Mouse (Mus musculus) embryonic facial prominence, embryonic 13.5 days (tissue): ENCODE results near the gene Rasa3. TPM values are rescaled to one million over a fixed set of nuclear protein-coding genes. Genes with fewer than 3 reads are reported as not detected.

Source experiments
- ATAC-seq: fragments of 200-750 bp; cut with Nextera tagmentation; 2 replicates; pipeline ENCODE4 v1.8.0; 2017; ENCODE audit warnings: low read depth; ENCODE audit not compliant: insufficient number of reproducible peaks, insufficient read depth, low FRiP score, low TSS enrichment
- H3K27ac ChIP-seq: fragments of 300-500 bp; sonication (generic); 2 replicates; pipeline ENCODE4 v1.5.1; 2015; ENCODE audit warnings: moderate library complexity, mild to moderate bottlenecking, inconsistent platforms
- H3K27me3 ChIP-seq: fragments of 300-500 bp; sonication (generic); 2 replicates; pipeline ENCODE4 v1.6.1; 2015; ENCODE audit warnings: mild to moderate bottlenecking, inconsistent platforms
- H3K36me3 ChIP-seq: fragments of 300-500 bp; sonication (generic); 2 replicates; pipeline ENCODE4 v1.6.1; 2015; ENCODE audit warnings: mild to moderate bottlenecking, inconsistent platforms
- H3K4me1 ChIP-seq: fragments of 300-500 bp; sonication (generic); 2 replicates; pipeline ENCODE4 v1.6.1; 2015; ENCODE audit warnings: inconsistent platforms
- H3K4me2 ChIP-seq: fragments of 300-500 bp; sonication (generic); 2 replicates; pipeline ENCODE4 v1.6.1; 2015; ENCODE audit warnings: moderate library complexity, mild to moderate bottlenecking, inconsistent platforms
- H3K4me3 ChIP-seq: fragments of 300-500 bp; sonication (generic); 2 replicates; pipeline ENCODE4 v1.5.1; 2015; ENCODE audit warnings: mild to moderate bottlenecking, inconsistent platforms
- H3K9ac ChIP-seq: fragments of 300-500 bp; sonication (generic); 2 replicates; pipeline ENCODE4 v1.6.1; 2015; ENCODE audit warnings: mild to moderate bottlenecking, inconsistent platforms
- H3K9me3 ChIP-seq: fragments of 300-500 bp; sonication (generic); 2 replicates; pipeline ENCODE4 v1.6.1; 2016; ENCODE audit warnings: inconsistent platforms
- WGBS: fragments of 180-500 bp; shearing (Covaris S2); methylation state at CpG from one replicate; pipeline ENCODE4 v1.1.7; 2015; ENCODE audit warnings: mixed read lengths; 5-methylcytosine and 5-hydroxymethylcytosine counted together
- polyA plus RNA-seq: library from polyadenylated mRNA; unstranded; fragments of >200 nt; fragmentation: Nextera tagmentation; extraction: Ambion mirVana; gene quantifications from 2 replicates; pipeline ENCODE4 v1.2.1, GENCODE M21; 2015

Gene Rasa3
- polyA plus RNA-seq, 1 experiment from 2014 or later, result 25.5 TPM

GRCm38 (mm10) chr8:13684131-13684530 is 6.7 kb upstream of the Rasa3 start:
- Histone ChIP-seq H3K9ac (no peak overlapping the region), H3K9me3 (0 out of 2 replicates have a peak, but pooled peaks cover 4% of the 10 kb centered on the region), H3K4me1 (peaks cover 9% of the 10 kb centered on the region; the same call in 1 of the 2 replicates), H3K27me3 (peaks cover 15% of the 10 kb centered on the region), H3K27ac (no peak overlapping the region), H3K4me3 (no peak overlapping the region), H3K36me3 (no peaks in the 10 kb centered on the region), H3K4me2 (no peak overlapping the region)
- 40% methylated on average over 7 of the region's 7 CpGs for WGBS
- no peak for ATAC-seq

- WGBS, result 48% methylated on average over 8 of the region's 8 CpGs
- Histone ChIP-seq H3K27me3 (peaks cover 27% of the 10 kb centered on the region), H3K4me1 (peaks cover 26% of the 10 kb centered on the region), H3K36me3 (no peaks in the 10 kb centered on the region), H3K4me3 (peak overlapping the region; percentile 82), H3K9me3 (no peaks in the 10 kb centered on the region), H3K27ac (no peak overlapping the region), H3K9ac (0 out of 2 replicates have a peak overlapping the region, but pooled peaks have one; percentile 82), H3K4me2 (peak overlapping the region; percentile 85)
- no peak for ATAC-seq
Measured at GRCm38 (mm10) chr8:13678182-13678581, 779 bp upstream of the Rasa3 start.

GRCm38 (mm10) chr8:13676701-13677412 is 546 bp downstream of the Rasa3 start:
- peak overlapping the region; percentile 73 for H3K27ac ChIP-seq
- H3K4me1 ChIP-seq, result peaks cover 28% of the 10 kb centered on the region
- peaks cover 27% of the 10 kb centered on the region for H3K27me3 ChIP-seq
- no peaks in the 10 kb centered on the region for H3K36me3 ChIP-seq
- WGBS, result under 1% methylated on average over 46 of the region's 47 CpGs
- H3K9me3 ChIP-seq, result no peaks in the 10 kb centered on the region
- H3K4me3 ChIP-seq, result peak overlapping the region; percentile 82
- H3K9ac ChIP-seq, result peak overlapping the region; percentile 82
- H3K4me2 ChIP-seq, result peak overlapping the region; percentile 85
- ATAC-seq, result peak; percentile 34

DNA sequence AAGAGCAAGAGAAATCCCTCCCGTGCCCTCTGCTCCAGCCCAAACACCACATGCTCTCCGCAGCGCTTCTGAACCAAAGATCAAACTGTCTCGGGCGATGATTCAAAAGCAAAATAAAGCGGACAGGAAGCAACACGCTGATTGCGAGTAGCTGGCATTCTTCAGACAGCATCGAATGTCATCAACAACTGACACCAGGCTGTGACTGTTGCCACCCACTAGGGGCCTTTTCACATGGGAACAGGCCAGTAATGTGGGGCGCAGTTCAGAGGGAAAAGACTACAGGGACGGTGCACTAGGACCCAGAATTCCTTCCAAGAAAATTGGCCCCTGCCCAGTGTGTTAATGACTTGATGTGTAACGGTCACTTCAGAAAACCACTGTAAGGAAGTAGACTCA is 1.1 kb downstream of the Rasa3 start:
- H3K27ac ChIP-seq, result peak overlapping the region; percentile 17; the same call in 1 of the 2 replicates
- H3K9ac ChIP-seq, result peak overlapping the region; percentile 82
- 1% methylated on average over 12 of the region's 12 CpGs for WGBS
- H3K36me3 ChIP-seq, result no peaks in the 10 kb centered on the region
- H3K9me3 ChIP-seq, result no peaks in the 10 kb centered on the region
- H3K27me3 ChIP-seq, result peaks cover 27% of the 10 kb centered on the region
- H3K4me3 ChIP-seq, result peak overlapping the region; percentile 82
- ATAC-seq, result no peak
- H3K4me1 ChIP-seq, result peaks cover 28% of the 10 kb centered on the region
- H3K4me2 ChIP-seq, result peak overlapping the region; percentile 85

DNA sequence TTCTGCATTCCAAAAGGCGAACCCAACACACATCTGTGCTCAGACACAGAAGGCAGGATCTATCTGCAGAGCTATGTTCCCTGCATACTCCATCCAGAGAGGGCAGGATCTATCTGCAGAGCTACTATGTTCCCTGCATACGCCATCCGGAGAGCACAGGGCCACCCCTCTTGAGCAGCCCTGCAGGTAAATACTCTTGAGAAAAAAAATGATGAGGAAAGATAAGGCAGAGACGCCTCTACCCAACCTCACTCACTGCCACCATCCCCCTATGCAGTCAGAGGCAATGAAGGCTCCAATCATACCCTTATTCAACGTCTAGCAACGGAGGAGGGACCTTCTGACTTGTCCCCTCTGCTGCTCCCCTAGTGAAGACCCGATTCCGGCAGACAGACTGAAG is 1.9 kb downstream of the Rasa3 start:
- Histone ChIP-seq H3K4me2 (peak overlapping the region; percentile 85), H3K4me3 (peak overlapping the region; percentile 82), H3K27ac (0 out of 2 replicates have a peak overlapping the region, but pooled peaks have one; percentile 5), H3K9ac (peak overlapping the region; percentile 82), H3K36me3 (no peaks in the 10 kb centered on the region), H3K9me3 (no peaks in the 10 kb centered on the region), H3K27me3 (peaks cover 21% of the 10 kb centered on the region), H3K4me1 (peaks cover 28% of the 10 kb centered on the region)
- 35% methylated on average over 8 of the region's 8 CpGs for WGBS
- no peak for ATAC-seq

GRCm38 (mm10) chr8:13675121-13675520 is 2.3 kb downstream of the Rasa3 start:
- WGBS, result 62% methylated on average over 4 of the region's 4 CpGs
- Histone ChIP-seq H3K4me1 (peaks cover 30% of the 10 kb centered on the region), H3K9me3 (no peaks in the 10 kb centered on the region), H3K4me3 (peak overlapping the region; percentile 82), H3K27me3 (peaks cover 21% of the 10 kb centered on the region), H3K27ac (no peak overlapping the region), H3K9ac (0 out of 2 replicates have a peak overlapping the region, but pooled peaks have one; percentile 82), H3K36me3 (no peaks in the 10 kb centered on the region), H3K4me2 (peak overlapping the region; percentile 85)
- ATAC-seq, result no peak

DNA sequence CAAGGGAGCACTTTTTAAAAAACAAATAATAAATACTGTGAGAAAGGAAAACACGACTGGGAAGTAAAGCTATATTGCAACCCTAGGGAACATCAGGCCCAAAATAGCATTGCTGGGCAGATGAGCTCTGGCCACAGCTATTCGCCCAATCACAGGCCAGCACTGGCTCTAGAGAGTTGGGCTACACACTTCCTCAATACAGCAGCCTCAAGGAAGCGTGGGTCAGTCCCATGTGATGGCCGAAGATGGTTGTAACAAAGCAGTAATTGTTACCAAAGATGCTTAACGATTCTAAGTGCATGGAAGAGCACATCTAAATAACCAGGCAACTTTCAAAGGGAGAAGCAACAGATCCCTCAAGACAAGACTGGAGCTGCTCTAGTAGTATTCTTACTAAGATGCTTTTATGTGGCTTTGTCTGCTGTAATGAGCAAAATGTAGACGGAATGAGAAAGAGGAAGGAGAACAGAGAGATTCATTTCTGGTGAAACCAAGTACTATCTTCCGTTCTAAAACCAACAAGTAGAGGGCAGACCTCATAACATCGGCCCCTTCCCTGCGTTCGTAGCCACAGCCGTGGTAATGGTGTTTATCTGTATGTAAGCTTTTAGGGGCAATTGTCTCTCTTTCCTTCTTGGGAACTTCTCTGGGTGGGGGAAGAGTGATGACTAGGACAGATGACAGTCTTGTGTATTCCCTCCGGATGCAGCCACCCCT is 3.0 kb downstream of the Rasa3 start:
- no peak overlapping the region for H3K4me3 ChIP-seq
- H3K4me1 ChIP-seq, result peaks cover 36% of the 10 kb centered on the region
- 40% methylated on average over 12 of the region's 12 CpGs for WGBS
- H3K4me2 ChIP-seq, result peak overlapping the region; percentile 85
- no peak overlapping the region for H3K27ac ChIP-seq
- ATAC-seq, result no peak
- no peaks in the 10 kb centered on the region for H3K9me3 ChIP-seq
- no peak overlapping the region for H3K9ac ChIP-seq
- H3K27me3 ChIP-seq, result peaks cover 15% of the 10 kb centered on the region
- H3K36me3 ChIP-seq, result no peaks in the 10 kb centered on the region

GRCm38 (mm10) chr8:13673215-13673614 is 4.2 kb downstream of the Rasa3 start:
- Histone ChIP-seq H3K4me3 (no peak overlapping the region), H3K9ac (no peak overlapping the region), H3K9me3 (no peaks in the 10 kb centered on the region), H3K36me3 (no peaks in the 10 kb centered on the region), H3K27ac (no peak overlapping the region), H3K4me1 (peaks cover 44% of the 10 kb centered on the region), H3K4me2 (no peak overlapping the region), H3K27me3 (peaks cover 4% of the 10 kb centered on the region)
- no peak for ATAC-seq
- 76% methylated on average over 4 of the region's 4 CpGs for WGBS

GRCm38 (mm10) chr8:13671246-13672003 is 6.0 kb downstream of the Rasa3 start:
- H3K9me3 ChIP-seq, result no peaks in the 10 kb centered on the region
- ATAC-seq, result no peak

GRCm38 (mm10) chr8:13670011-13670471 is 7.4 kb downstream of the Rasa3 start:
- Histone ChIP-seq H3K36me3 (no peaks in the 10 kb centered on the region), H3K4me1 (peaks cover 45% of the 10 kb centered on the region), H3K4me2 (no peak overlapping the region), H3K27ac (no peak overlapping the region), H3K27me3 (no peaks in the 10 kb centered on the region), H3K9ac (0 out of 2 replicates have a peak overlapping the region, but pooled peaks have one; percentile 21), H3K4me3 (no peak overlapping the region), H3K9me3 (no peaks in the 10 kb centered on the region)
- 75% methylated on average over 17 of the region's 17 CpGs for WGBS
- ATAC-seq, result no peak

More at GRCm38 (mm10) chr8:13671246-13672003, 6.0 kb downstream of the Rasa3 start:
- Histone ChIP-seq H3K36me3 (no peaks in the 10 kb centered on the region), H3K4me3 (no peak overlapping the region), H3K27ac (no peak overlapping the region), H3K9ac (no peak overlapping the region), H3K4me2 (no peak overlapping the region), H3K4me1 (peaks cover 49% of the 10 kb centered on the region), H3K27me3 (no peaks in the 10 kb centered on the region)
- WGBS, result 89% methylated on average over 10 of the region's 10 CpGs

GRCm38 (mm10) chr8:13668367-13668766 is 9.0 kb downstream of the Rasa3 start:
- H3K9ac ChIP-seq, result no peak overlapping the region
- H3K36me3 ChIP-seq, result no peaks in the 10 kb centered on the region
- no peaks in the 10 kb centered on the region for H3K9me3 ChIP-seq
- H3K4me3 ChIP-seq, result no peak overlapping the region
- WGBS, result 40% methylated on average over 10 of the region's 10 CpGs
- peaks cover 36% of the 10 kb centered on the region for H3K4me1 ChIP-seq
- H3K27me3 ChIP-seq, result no peaks in the 10 kb centered on the region
- ATAC-seq, result no peak
- no peak overlapping the region for H3K4me2 ChIP-seq
- peak overlapping the region; percentile 68 for H3K27ac ChIP-seq
